Mouse (Mus musculus) forebrain, postnatal 0 days (tissue): ENCODE results near the gene Thegl. TPM values are rescaled to one million over a fixed set of nuclear protein-coding genes. Genes with fewer than 3 reads are reported as not detected.
A peak's percentile ranks its signal among the peaks of the same experiment; 100 is the strongest.

ENCODE experiments used
- ATAC-seq: fragments of 200-750 bp; cut with Nextera tagmentation; 2 replicates; pipeline ENCODE4 v1.8.0; 2017; ENCODE audit warnings: mild to moderate bottlenecking, moderate library complexity
- DNase-seq: peaks from one replicate; pipeline ENCODE4 v3.0.0-alpha.2; 2015
- H3K27ac ChIP-seq: fragments of 300-500 bp; sonication (generic); 2 replicates; pipeline ENCODE4 v1.5.1; 2014; ENCODE audit warnings: low read depth, mild to moderate bottlenecking, antibody characterized with exemption, low read length, moderate library complexity, mixed read lengths
- H3K27me3 ChIP-seq: fragments of 300-500 bp; sonication (generic); 2 replicates; pipeline ENCODE4 v1.6.1; 2014; ENCODE audit warnings: mild to moderate bottlenecking, low read length, mixed read lengths; ENCODE audit not compliant: insufficient read depth
- H3K36me3 ChIP-seq: fragments of 300-500 bp; sonication (generic); 2 replicates; pipeline ENCODE4 v1.6.1; 2014; ENCODE audit warnings: mild to moderate bottlenecking, moderate library complexity; ENCODE audit not compliant: insufficient read depth
- H3K4me1 ChIP-seq: fragments of 300-500 bp; sonication (generic); 2 replicates; pipeline ENCODE4 v1.6.1; 2014; ENCODE audit warnings: antibody characterized with exemption; ENCODE audit not compliant: insufficient read depth
- H3K4me2 ChIP-seq: fragments of 300-500 bp; sonication (generic); 2 replicates; pipeline ENCODE4 v1.6.1; 2014; ENCODE audit warnings: low read depth, mild to moderate bottlenecking, moderate library complexity
- H3K4me3 ChIP-seq: fragments of 300-500 bp; sonication (generic); 2 replicates; pipeline ENCODE4 v1.5.1; 2014; ENCODE audit warnings: low read depth, low read length, mixed read lengths
- H3K9ac ChIP-seq: fragments of 300-500 bp; sonication (generic); 2 replicates; pipeline ENCODE4 v1.6.1; 2014; ENCODE audit warnings: mild to moderate bottlenecking
- H3K9me3 ChIP-seq: fragments of 300-500 bp; sonication (generic); 2 replicates; pipeline ENCODE4 v1.6.1; 2016; ENCODE audit warnings: low read length
- CTCF ChIP-seq: sonication (generic); IDR thresholded peaks from 2 replicates; pipeline ENCODE4 v1.5.1; 2016; ENCODE audit warnings: antibody characterized with exemption, control low read depth, low read depth
- WGBS: fragments of 180-500 bp; shearing (Covaris S2); extraction: QIAGEN DNeasy Blood & Tissue Kit; methylation state at CpG from one replicate; pipeline ENCODE4 v1.1.7; 2014; 5-methylcytosine and 5-hydroxymethylcytosine counted together
- polyA plus RNA-seq: library from polyadenylated mRNA; unstranded; fragments of >200 nt; fragmentation: Nextera tagmentation; extraction: Ambion mirVana; gene quantifications from 2 replicates; pipeline ENCODE4 v1.2.1, GENCODE M21; 2015
- total RNA-seq: library from RNA; depleted of rRNA; stranded (reverse); fragments of >200 nt; gene quantifications from 2 replicates; pipeline ENCODE4 v1.2.3, GENCODE M21; 2014

The Thegl gene
- total and polyA plus RNA-seq, 2 experiments from 2014 or later: 0.86 to 1.5 TPM

- Histone ChIP-seq H3K27ac (no peak overlapping the region), H3K4me3 (peak overlapping the region; percentile 94; the same call in 1 of the 2 replicates), H3K9me3 (no peaks in the 10 kb centered on the region), H3K36me3 (peaks cover 33% of the 10 kb centered on the region), H3K4me2 (peak overlapping the region; percentile 55), H3K27me3 (no peaks in the 10 kb centered on the region), H3K9ac (no peak overlapping the region), H3K4me1 (no peaks in the 10 kb centered on the region; the same call in 1 of the 2 replicates)
- WGBS: 83% methylated on average over 8 of the region's 8 CpGs
- no peak for TF ChIP-seq CTCF
- ATAC-seq (no peak), DNase-seq (no peak)
Observed at GRCm38 (mm10) chr5:76975736-76976135, 40.1 kb upstream of the Thegl start.

GRCm38 (mm10) chr5:76984015-76984414 lies 31.8 kb upstream of the Thegl start:
- ATAC-seq (no peak), DNase-seq (no peak)
- H3K27ac ChIP-seq: no peak overlapping the region
- no peak overlapping the region for H3K4me2 ChIP-seq
- H3K27me3 ChIP-seq: no peaks in the 10 kb centered on the region
- no peak overlapping the region for H3K9ac ChIP-seq
- no peak overlapping the region for H3K4me3 ChIP-seq
- no peak for TF ChIP-seq CTCF
- H3K9me3 ChIP-seq: no peaks in the 10 kb centered on the region
- no peaks in the 10 kb centered on the region for H3K4me1 ChIP-seq
- H3K36me3 ChIP-seq: peaks cover 67% of the 10 kb centered on the region
- WGBS: 93% methylated on average over 11 of the region's 11 CpGs

- H3K9me3 ChIP-seq: no peaks in the 10 kb centered on the region
- WGBS: 88% methylated on average over 3 of the region's 3 CpGs
- H3K4me3 ChIP-seq: no peak overlapping the region
- no peak overlapping the region for H3K4me2 ChIP-seq
- TF ChIP-seq CTCF: no peak
- H3K27me3 ChIP-seq: no peaks in the 10 kb centered on the region
- no peak for ATAC-seq
- no peak overlapping the region for H3K27ac ChIP-seq
- DNase-seq: no peak
- H3K36me3 ChIP-seq: peaks cover 70% of the 10 kb centered on the region
- H3K4me1 ChIP-seq: no peaks in the 10 kb centered on the region
- H3K9ac ChIP-seq: no peak overlapping the region
Observed at GRCm38 (mm10) chr5:76990789-76991188, 25.0 kb upstream of the Thegl start.

- H3K36me3 ChIP-seq: peaks cover 77% of the 10 kb centered on the region
- ATAC-seq (no peak), DNase-seq (no peak)
- no peak overlapping the region for H3K4me3 ChIP-seq
- H3K9me3 ChIP-seq: no peaks in the 10 kb centered on the region
- no peak overlapping the region for H3K4me2 ChIP-seq
- no peak overlapping the region for H3K9ac ChIP-seq
- H3K27ac ChIP-seq: no peak overlapping the region
- no peak for TF ChIP-seq CTCF
- no peaks in the 10 kb centered on the region for H3K27me3 ChIP-seq
- 93% methylated on average over 5 of the region's 5 CpGs for WGBS
- no peaks in the 10 kb centered on the region for H3K4me1 ChIP-seq
Observed at GRCm38 (mm10) chr5:76993174-76993814, 22.5 kb upstream of the Thegl start.

GRCm38 (mm10) chr5:76998416-76998815 lies 17.4 kb upstream of the Thegl start:
- ATAC-seq (peak; percentile 86), DNase-seq (peak; percentile 87)
- H3K36me3 ChIP-seq: peaks cover 64% of the 10 kb centered on the region
- no peak overlapping the region for H3K4me2 ChIP-seq
- H3K27me3 ChIP-seq: no peaks in the 10 kb centered on the region
- H3K4me1 ChIP-seq: no peaks in the 10 kb centered on the region
- no peak overlapping the region for H3K27ac ChIP-seq
- TF ChIP-seq CTCF: peak; percentile 78
- H3K9ac ChIP-seq: no peak overlapping the region
- no peak overlapping the region for H3K4me3 ChIP-seq
- H3K9me3 ChIP-seq: no peaks in the 10 kb centered on the region
- 40% methylated on average over 5 of the region's 5 CpGs for WGBS

- peaks cover 40% of the 10 kb centered on the region for H3K36me3 ChIP-seq
- no peak overlapping the region for H3K4me2 ChIP-seq
- H3K27ac ChIP-seq: no peak overlapping the region
- no peak overlapping the region for H3K4me3 ChIP-seq
- 93% methylated on average over 17 of the region's 17 CpGs for WGBS
- no peaks in the 10 kb centered on the region for H3K27me3 ChIP-seq
- H3K4me1 ChIP-seq: no peaks in the 10 kb centered on the region
- TF ChIP-seq CTCF: no peak
- no peak for ATAC-seq
- no peak overlapping the region for H3K9ac ChIP-seq
- DNase-seq: no peak
- H3K9me3 ChIP-seq: no peaks in the 10 kb centered on the region
Observed at GRCm38 (mm10) chr5:77001192-77001591, 14.6 kb upstream of the Thegl start.

- Histone ChIP-seq H3K4me3 (no peak within 1 kb of the TSS), H3K27me3 (no peaks in the 10 kb centered on the region), H3K9me3 (no peaks in the 10 kb centered on the region), H3K36me3 (peaks cover 16% of the 10 kb centered on the region), H3K9ac (no peak within 1 kb of the TSS), H3K27ac (no peak within 1 kb of the TSS), H3K4me1 (no peaks in the 10 kb centered on the region), H3K4me2 (no peak within 1 kb of the TSS)
- no peak for TF ChIP-seq CTCF
- ATAC-seq (no peak), DNase-seq (no peak)
- 95% methylated on average over 6 of the region's 6 CpGs for WGBS
Observed at GRCm38 (mm10) chr5:77004051-77004821, 11.6 kb upstream of the Thegl start, which contains the start of gene Arl9. TSS of gene Arl9 (plus strand) at chr5:77004055.
